Mouse (Mus musculus) embryonic fibroblast, embryonic 13.5 days (primary cell): Measurements from ENCODE around the gene Ss18l2.

Experiments
- CTCF ChIP-seq: IDR thresholded peaks from 2 replicates; pipeline ENCODE4 v1.5.1; 2011; ENCODE audit warnings: mild to moderate bottlenecking, control low read depth, low read length, moderate library complexity, borderline replicate concordance; ENCODE audit not compliant: insufficient read depth
- POLR2A ChIP-seq: IDR thresholded peaks from 2 replicates; pipeline ENCODE4 v1.6.1; 2011; ENCODE audit warnings: low read depth, mild to moderate bottlenecking, control low read depth, low read length, moderate library complexity

- TF ChIP-seq CTCF (no peak), POLR2A (no peak)
Observed at GRCm38 (mm10) chr9:121706029-121706675, 4.0 kb upstream of the Ss18l2 start.
